ENCODE assay signal across 13 mouse cellular contexts in genomic region chr15:91382606-91383005, GRCm38 (mm10).
"Had no signal": no experiment of that assay in that cellular context is flagged by ENCODE, and none has a peak within 500 bp of the region (broad histone marks: within the 10 kb centered on the region; RNA-seq: fewer than 3 reads in every experiment).

No protein-coding gene starts in this region.

- DNase-seq: gastrocnemius, adult 2 months; gastrocnemius, postnatal 10 days; gastrocnemius, postnatal 25 days; heart, adult 18-20 months; heart, postnatal 10 days; heart, postnatal 4 days; kidney, adult 18-20 months; kidney, adult 8-10 months; kidney, postnatal 10 days; kidney, postnatal 25 days; kidney, postnatal 4 days; liver; liver, embryonic 13.5 days had no signal
